ENCODE assay signal across 32 mouse cellular contexts in genomic region chr5:3609241-3609640, GRCm38 (mm10). TPM values are rescaled to one million over a fixed set of nuclear protein-coding genes. Genes with fewer than 3 reads are reported as not detected.
DNase-seq lines count a peak whose midpoint lies in the region; ATAC-seq lines count a peak whose summit lies in the region.
"Had no signal": no experiment of that assay in that cellular context is flagged by ENCODE, and none has a peak within 500 bp of the region (broad histone marks: within the 10 kb centered on the region; RNA-seq: fewer than 3 reads in every experiment).

No protein-coding gene starts in this region.

- peak; percentile 58 for DNase-seq in adrenal gland, adult 2 months
- no peak for DNase-seq in adrenal gland, postnatal 4 days (ENCODE audit: low spot score in 2 of 2)
- peak; percentile 57 for DNase-seq in ovary, adult 18-20 months (ENCODE audit: low spot score)
- DNase-seq in ovary, postnatal 10 days (ENCODE audit: low spot score), result no peak
- no peak for DNase-seq in frontal cortex, adult 2 months (ENCODE audit: extremely low spot score in 1 of 2, low spot score in 1 of 2)
- DNase-seq: B cell, adult 2 months; cerebellum, adult 2 months; cerebellum, adult 9-11 months; cerebellum, postnatal 25 days; gastrocnemius, postnatal 10 days; gastrocnemius, postnatal 36 days; heart, postnatal 36 days; kidney, adult 11 months; kidney, adult 8-10 months had no signal

- ATAC-seq in monocyte, adult 5-6 weeks (replicated peaks; ENCODE audit: insufficient number of reproducible peaks, low FRiP score, low TSS enrichment, poor library complexity, severe bottlenecking), result 0 out of 2 replicates have a peak, but pooled peaks have one; percentile 40
- ATAC-seq: forebrain, embryonic 15.5 days; hindbrain, embryonic 16.5 days; intestine, embryonic 15.5 days; Patski had no signal

RNA-seq across cellular contexts. Expression of gene Rbm48, which starts 12.9 kb away (rescaled TPM):
- total RNA-seq in adrenal gland, adult 2 months (2021), result 1 to 10 TPM; 8.8 to 9.4 TPM
- polyA plus RNA-seq in adrenal gland, adult 2 months (2012; rRNA removed), result 2.0 and 2.8 TPM in 2 replicates
- total RNA-seq in adrenal gland, postnatal 4 days (2021), result 10 to 100 TPM; 15.0 to 16.0 TPM
- 56.4 to 61.2 TPM (median 57.4 TPM) in 3 replicates for total RNA-seq in monocyte, adult 5-6 weeks (2017)
- polyA plus RNA-seq in frontal cortex, adult 2 months (2012; rRNA removed), result 11.7 and 12.0 TPM in 2 replicates

RNA-seq across cellular contexts. Expression of gene Pex1, which starts 13.4 kb away (rescaled TPM):
- 10 to 100 TPM; 20.9 to 43.1 TPM for total RNA-seq in adrenal gland, adult 2 months (2021)
- 6.0 and 8.9 TPM in 2 replicates for polyA plus RNA-seq in adrenal gland, adult 2 months (2012; rRNA removed)
- total RNA-seq in adrenal gland, postnatal 4 days (2021), result 10 to 100 TPM; 33.1 to 34.3 TPM
- 11.5 to 35.7 TPM (median 17.7 TPM) in 3 replicates for total RNA-seq in monocyte, adult 5-6 weeks (2017)
- polyA plus RNA-seq in frontal cortex, adult 2 months (2012; rRNA removed), result 26.5 and 28.9 TPM in 2 replicates

RNA-seq across cellular contexts. Expression of gene 1700109H08Rik, which starts 37.9 kb away (rescaled TPM):
- total RNA-seq in adrenal gland, adult 2 months (2021), result 1 to 10 TPM; 1.5 to 2.9 TPM
- polyA plus RNA-seq in adrenal gland, adult 2 months (2012; rRNA removed), result 1.2 and 1.9 TPM in 2 replicates
- 10 to 100 TPM in 1 of 2 experiments, 1 to 10 TPM in 1; 7.7 to 11.0 TPM for total RNA-seq in adrenal gland, postnatal 4 days (2021)
- total RNA-seq in monocyte, adult 5-6 weeks (2017), result 12.4 to 25.7 TPM (median 14.7 TPM) in 3 replicates
- polyA plus RNA-seq in frontal cortex, adult 2 months (2012; rRNA removed), result 6.0 and 7.8 TPM in 2 replicates

RNA-seq across cellular contexts. Expression of gene Tmbim7, which starts 41.7 kb away (rescaled TPM):
- total RNA-seq in adrenal gland, adult 2 months (2021), result not detected
- not detected in 2 replicates for polyA plus RNA-seq in adrenal gland, adult 2 months (2012; rRNA removed)
- total RNA-seq in adrenal gland, postnatal 4 days (2021), result not detected
- total RNA-seq in monocyte, adult 5-6 weeks (2017), result not detected in 3 replicates
- polyA plus RNA-seq in frontal cortex, adult 2 months (2012; rRNA removed), result 0.08 TPM in 1 of 2 replicates, not detected in the other
- total RNA-seq: CH12.LX; common myeloid progenitor, adult 5-6 weeks; G1E; gastrocnemius, adult 18-20 months; gastrocnemius, postnatal 10 days; gastrocnemius, postnatal 36 days; heart, adult 8-10 months; heart, postnatal 36 days had no signal
- polyA plus RNA-seq: cerebellum, adult 2 months; embryonic facial prominence, embryonic 12.5 days; embryonic facial prominence, embryonic 15.5 days; forebrain, embryonic 12.5 days; forebrain, embryonic 15.5 days; G1E; heart, embryonic 11.5 days; heart, embryonic 14.5 days; heart, postnatal 0 days; hindbrain, embryonic 10.5 days; hindbrain, embryonic 13.5 days; hindbrain, embryonic 16.5 days; intestine, embryonic 15.5 days; Patski had no signal

RNA-seq across cellular contexts. Expression of gene Gatad1, which starts 47.7 kb away (rescaled TPM):
- total RNA-seq in adrenal gland, adult 2 months (2021), result 100 to 1,000 TPM; 161 to 197 TPM
- polyA plus RNA-seq in adrenal gland, adult 2 months (2012; rRNA removed), result 93.7 and 114 TPM in 2 replicates
- 100 to 1,000 TPM; 136 to 137 TPM for total RNA-seq in adrenal gland, postnatal 4 days (2021)
- 87.9 to 138 TPM (median 109 TPM) in 3 replicates for total RNA-seq in monocyte, adult 5-6 weeks (2017)
- polyA plus RNA-seq in frontal cortex, adult 2 months (2012; rRNA removed), result 87.7 and 94.5 TPM in 2 replicates

Comparison
In these comparisons a context has a peak if more than half of its experiments do, and no peak if none do; other contexts are left out.
1. DNase-seq: peak in adrenal gland, adult 2 months (single experiment) and ovary, adult 18-20 months (single experiment); none in adrenal gland, postnatal 4 days (0 of 2), ovary, postnatal 10 days (single experiment) and frontal cortex, adult 2 months (0 of 2).